Mouse (Mus musculus) liver, embryonic 13.5 days (tissue): ENCODE results near the gene Ccdc172. TPM values are rescaled to one million over a fixed set of nuclear protein-coding genes. Genes with fewer than 3 reads are reported as not detected.

Experiments used
- ATAC-seq: fragments of 200-750 bp; cut with Nextera tagmentation; 2 replicates; pipeline ENCODE4 v1.8.0; 2017; ENCODE audit warnings: low read depth, mild to moderate bottlenecking, moderate number of reproducible peaks, moderate library complexity
- DNase-seq: peaks from one replicate; pipeline ENCODE4 v3.0.0; 2022
- H3K27ac ChIP-seq: fragments of 300-500 bp; sonication (generic); 2 replicates; pipeline ENCODE4 v1.5.1; 2015; ENCODE audit warnings: moderate library complexity, mild to moderate bottlenecking, inconsistent platforms
- H3K27me3 ChIP-seq: fragments of 300-500 bp; sonication (generic); 2 replicates; pipeline ENCODE4 v1.6.1; 2015; ENCODE audit warnings: mild to moderate bottlenecking, inconsistent platforms
- H3K36me3 ChIP-seq: fragments of 300-500 bp; sonication (generic); 2 replicates; pipeline ENCODE4 v1.6.1; 2015; ENCODE audit warnings: mild to moderate bottlenecking, inconsistent platforms
- H3K4me1 ChIP-seq: fragments of 300-500 bp; sonication (generic); replicated peaks from 2 replicates; pipeline ENCODE4 v1.6.1; 2015; ENCODE audit warnings: inconsistent platforms
- H3K4me2 ChIP-seq: fragments of 300-500 bp; sonication (generic); 2 replicates; pipeline ENCODE4 v1.6.1; 2015; ENCODE audit warnings: inconsistent platforms, mild to moderate bottlenecking, moderate library complexity
- H3K4me3 ChIP-seq: fragments of 300-500 bp; sonication (generic); replicated peaks from 2 replicates; pipeline ENCODE4 v1.5.1; 2015; ENCODE audit warnings: mild to moderate bottlenecking, inconsistent platforms
- H3K9ac ChIP-seq: fragments of 300-500 bp; sonication (generic); 2 replicates; pipeline ENCODE4 v1.6.1; 2015; ENCODE audit warnings: mild to moderate bottlenecking, inconsistent platforms
- H3K9me3 ChIP-seq: fragments of 300-500 bp; sonication (generic); replicated peaks from 2 replicates; pipeline ENCODE4 v1.6.1; 2016; ENCODE audit warnings: inconsistent platforms
- WGBS: fragments of 180-500 bp; shearing (Covaris S2); methylation state at CpG from one replicate; pipeline ENCODE4 v1.1.7; 2015; ENCODE audit not compliant: insufficient replicate concordance; 5-methylcytosine and 5-hydroxymethylcytosine counted together
- polyA plus RNA-seq: library from polyadenylated mRNA; unstranded; fragments of >200 nt; fragmentation: Nextera tagmentation; extraction: Ambion mirVana; gene quantifications from 2 replicates; pipeline ENCODE4 v1.2.1, GENCODE M21; 2015

The Ccdc172 gene
- polyA plus RNA-seq, 1 experiment from 2014 or later: not detected

- Histone ChIP-seq H3K4me2 (no peak overlapping the region), H3K9ac (no peak overlapping the region), H3K4me1 (no peaks in the 10 kb centered on the region), H3K4me3 (no peak overlapping the region), H3K27ac (no peak overlapping the region), H3K36me3 (no peaks in the 10 kb centered on the region), H3K9me3 (no peaks in the 10 kb centered on the region), H3K27me3 (no peaks in the 10 kb centered on the region)
- DNase-seq: no peak
- 60% methylated on average over 12 of the region's 12 CpGs for WGBS
- no peak for ATAC-seq
Measured at GRCm38 (mm10) chr19:58525457-58526239, 13.9 kb downstream of the Ccdc172 start.

GRCm38 (mm10) chr19:58533077-58533476 is 21.3 kb downstream of the Ccdc172 start:
- no peak for DNase-seq
- WGBS: 66% methylated on average over 3 of the region's 3 CpGs
- H3K4me1 ChIP-seq: no peaks in the 10 kb centered on the region

GRCm38 (mm10) chr19:58536691-58537090 is 24.9 kb downstream of the Ccdc172 start:
- Histone ChIP-seq H3K4me1 (no peaks in the 10 kb centered on the region), H3K9ac (no peak overlapping the region), H3K4me2 (no peak overlapping the region), H3K4me3 (no peak overlapping the region), H3K9me3 (no peaks in the 10 kb centered on the region), H3K27me3 (no peaks in the 10 kb centered on the region), H3K27ac (no peak overlapping the region), H3K36me3 (no peaks in the 10 kb centered on the region)
- 78% methylated on average over 10 of the region's 10 CpGs for WGBS
- ATAC-seq (no peak), DNase-seq (no peak)

More at GRCm38 (mm10) chr19:58533077-58533476, 21.3 kb downstream of the Ccdc172 start:
- Histone ChIP-seq H3K36me3 (no peaks in the 10 kb centered on the region), H3K9me3 (no peaks in the 10 kb centered on the region), H3K9ac (no peak overlapping the region), H3K27ac (no peak overlapping the region), H3K4me2 (no peak overlapping the region), H3K4me3 (no peak overlapping the region), H3K27me3 (no peaks in the 10 kb centered on the region)
- no peak for ATAC-seq

GRCm38 (mm10) chr19:58540396-58540795 is 28.6 kb downstream of the Ccdc172 start:
- no peak overlapping the region for H3K9ac ChIP-seq
- H3K27me3 ChIP-seq: no peaks in the 10 kb centered on the region
- 60% methylated on average over 5 of the region's 5 CpGs for WGBS
- no peak overlapping the region for H3K4me3 ChIP-seq
- no peaks in the 10 kb centered on the region for H3K36me3 ChIP-seq
- no peak overlapping the region for H3K27ac ChIP-seq
- no peaks in the 10 kb centered on the region for H3K4me1 ChIP-seq
- no peaks in the 10 kb centered on the region for H3K9me3 ChIP-seq
- ATAC-seq (no peak), DNase-seq (no peak)
- no peak overlapping the region for H3K4me2 ChIP-seq

GRCm38 (mm10) chr19:58548367-58548766 is 36.6 kb downstream of the Ccdc172 start:
- Histone ChIP-seq H3K4me3 (no peak overlapping the region), H3K9me3 (no peaks in the 10 kb centered on the region), H3K36me3 (no peaks in the 10 kb centered on the region), H3K27me3 (no peaks in the 10 kb centered on the region), H3K9ac (no peak overlapping the region), H3K4me2 (no peak overlapping the region), H3K27ac (no peak overlapping the region), H3K4me1 (no peaks in the 10 kb centered on the region)
- 24% methylated on average over 4 of the region's 4 CpGs for WGBS
- DNase-seq: no peak
- ATAC-seq: no peak

GRCm38 (mm10) chr19:58550489-58550888 is 38.7 kb downstream of the Ccdc172 start:
- Histone ChIP-seq H3K9ac (no peak overlapping the region), H3K4me1 (no peaks in the 10 kb centered on the region), H3K27me3 (no peaks in the 10 kb centered on the region), H3K27ac (no peak overlapping the region), H3K36me3 (no peaks in the 10 kb centered on the region), H3K4me3 (no peak overlapping the region), H3K9me3 (no peaks in the 10 kb centered on the region), H3K4me2 (no peak overlapping the region)
- no peak for DNase-seq
- 23% methylated on average over 1 of the region's 1 CpGs for WGBS
- ATAC-seq: no peak

- no peak overlapping the region for H3K4me3 ChIP-seq
- no peak for ATAC-seq
- no peak overlapping the region for H3K4me2 ChIP-seq
- H3K36me3 ChIP-seq: no peaks in the 10 kb centered on the region
- no peak for DNase-seq
- 60% methylated on average over 3 of the region's 3 CpGs for WGBS
- H3K27ac ChIP-seq: no peak overlapping the region
- no peaks in the 10 kb centered on the region for H3K27me3 ChIP-seq
- no peaks in the 10 kb centered on the region for H3K9me3 ChIP-seq
- no peaks in the 10 kb centered on the region for H3K4me1 ChIP-seq
- H3K9ac ChIP-seq: no peak overlapping the region
Measured at GRCm38 (mm10) chr19:58550916-58551315, 39.1 kb downstream of the Ccdc172 start.

GRCm38 (mm10) chr19:58554974-58555373 is 43.2 kb downstream of the Ccdc172 start:
- Histone ChIP-seq H3K36me3 (no peaks in the 10 kb centered on the region), H3K9ac (no peak overlapping the region), H3K4me3 (no peak overlapping the region), H3K4me2 (no peak overlapping the region), H3K27ac (no peak overlapping the region), H3K27me3 (no peaks in the 10 kb centered on the region), H3K9me3 (no peaks in the 10 kb centered on the region), H3K4me1 (no peaks in the 10 kb centered on the region)
- no peak for ATAC-seq
- 41% methylated on average over 2 of the region's 2 CpGs for WGBS
- no peak for DNase-seq

- WGBS: 39% methylated on average over 5 of the region's 5 CpGs
- no peak overlapping the region for H3K27ac ChIP-seq
- no peak overlapping the region for H3K4me2 ChIP-seq
- H3K9me3 ChIP-seq: no peaks in the 10 kb centered on the region
- no peak for ATAC-seq
- H3K4me3 ChIP-seq: no peak overlapping the region
- DNase-seq: no peak
- no peak overlapping the region for H3K9ac ChIP-seq
- H3K36me3 ChIP-seq: no peaks in the 10 kb centered on the region
- H3K4me1 ChIP-seq: no peaks in the 10 kb centered on the region
- no peaks in the 10 kb centered on the region for H3K27me3 ChIP-seq
Measured at GRCm38 (mm10) chr19:58558352-58558751, 46.6 kb downstream of the Ccdc172 start.

GRCm38 (mm10) chr19:58562301-58562815 is 50.6 kb downstream of the Ccdc172 start:
- Histone ChIP-seq H3K27me3 (no peaks in the 10 kb centered on the region), H3K36me3 (no peaks in the 10 kb centered on the region), H3K27ac (no peak overlapping the region), H3K9ac (no peak overlapping the region), H3K4me1 (no peaks in the 10 kb centered on the region), H3K9me3 (no peaks in the 10 kb centered on the region), H3K4me3 (no peak overlapping the region), H3K4me2 (no peak overlapping the region)
- 71% methylated on average over 7 of the region's 7 CpGs for WGBS
- DNase-seq (no peak), ATAC-seq (no peak)

- H3K4me2 ChIP-seq: no peak overlapping the region
- H3K4me1 ChIP-seq: no peaks in the 10 kb centered on the region
- H3K9ac ChIP-seq: no peak overlapping the region
- H3K36me3 ChIP-seq: no peaks in the 10 kb centered on the region
- DNase-seq (no peak), ATAC-seq (no peak)
- H3K27me3 ChIP-seq: no peaks in the 10 kb centered on the region
- no peak overlapping the region for H3K27ac ChIP-seq
- H3K4me3 ChIP-seq: no peak overlapping the region
- WGBS: 50% methylated on average over 2 of the region's 2 CpGs
- H3K9me3 ChIP-seq: no peaks in the 10 kb centered on the region
Measured at GRCm38 (mm10) chr19:58571566-58571965, 59.8 kb downstream of the Ccdc172 start.
